Mouse (Mus musculus) kidney, postnatal 25 days (tissue): ENCODE measurements at regions not wholly inside any gene's neighbourhood (a gene's known extent, or its start where the extent isn't known, plus 50 kb on each side); places are given as distances from the start of the nearest gene placed in this dataset.

Experiments
- DNase-seq, 2 experiments: peaks; one replicate each; pipeline ENCODE4 v3.0.0; 2021; ENCODE audit warnings: mixed read lengths in 2 of 2

DNA sequence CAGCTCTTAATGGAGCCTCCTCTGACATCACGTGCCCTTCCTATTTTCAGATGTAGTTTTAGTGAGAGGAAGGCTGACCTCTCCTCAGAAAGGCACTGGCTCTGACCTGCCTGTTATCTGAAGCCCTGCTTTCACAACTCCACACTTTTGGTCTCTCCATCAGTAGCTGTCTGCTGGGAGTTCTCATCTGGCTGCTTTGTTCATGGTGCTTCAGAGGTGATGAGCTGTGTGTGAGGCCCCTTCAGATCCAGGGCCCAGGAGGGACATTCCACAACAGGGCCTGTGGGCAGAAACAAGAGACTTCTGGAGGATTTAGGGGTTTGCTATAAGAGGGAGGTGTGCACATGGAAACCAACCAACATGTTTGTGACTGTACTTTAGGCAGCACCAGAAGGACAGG is 50.8 kb upstream of the Fhl2 start:
- no peak for DNase-seq

DNA sequence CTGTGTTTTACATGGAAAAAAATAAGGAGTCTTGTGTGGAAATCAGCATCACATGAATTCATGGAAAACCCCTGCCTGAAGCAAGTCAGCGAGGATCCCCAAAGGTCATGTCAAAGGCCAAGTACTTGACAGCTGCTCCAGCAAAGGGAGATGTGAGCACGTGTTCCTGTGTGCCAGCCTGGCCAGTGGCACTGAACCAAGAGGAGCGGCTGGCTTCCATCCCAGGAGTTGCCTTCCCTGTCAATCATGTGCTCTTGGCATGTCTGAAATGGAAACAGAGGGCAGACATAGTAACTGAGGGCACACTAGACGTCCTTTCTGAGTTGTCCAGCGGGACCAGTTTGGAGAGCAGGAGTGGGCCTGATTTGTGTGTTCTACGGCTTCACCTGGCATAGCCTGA is 53.5 kb upstream of the Fhl2 start:
- peak; percentile 85 to 92 for DNase-seq

DNA sequence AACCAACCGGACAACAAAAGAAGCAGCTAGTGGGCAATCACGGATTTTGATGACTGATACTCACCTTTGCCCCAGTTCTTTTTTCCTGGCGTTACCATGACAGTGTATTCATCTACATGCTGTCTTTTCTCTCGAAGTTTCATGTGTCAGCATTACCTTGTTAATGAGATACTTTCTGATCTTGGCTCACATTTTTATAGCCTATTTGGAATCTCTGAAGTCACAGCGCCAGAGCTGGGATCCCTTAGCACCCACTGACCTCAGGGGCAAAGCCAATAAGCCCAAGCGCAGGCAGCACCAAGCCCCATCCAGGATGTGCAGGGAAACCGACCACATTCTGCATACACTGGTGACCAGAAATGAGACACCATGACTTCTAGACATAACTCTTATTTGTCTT is 54.6 kb upstream of the Fhl2 start:
- DNase-seq, result peak; percentile 43 to 67

DNA sequence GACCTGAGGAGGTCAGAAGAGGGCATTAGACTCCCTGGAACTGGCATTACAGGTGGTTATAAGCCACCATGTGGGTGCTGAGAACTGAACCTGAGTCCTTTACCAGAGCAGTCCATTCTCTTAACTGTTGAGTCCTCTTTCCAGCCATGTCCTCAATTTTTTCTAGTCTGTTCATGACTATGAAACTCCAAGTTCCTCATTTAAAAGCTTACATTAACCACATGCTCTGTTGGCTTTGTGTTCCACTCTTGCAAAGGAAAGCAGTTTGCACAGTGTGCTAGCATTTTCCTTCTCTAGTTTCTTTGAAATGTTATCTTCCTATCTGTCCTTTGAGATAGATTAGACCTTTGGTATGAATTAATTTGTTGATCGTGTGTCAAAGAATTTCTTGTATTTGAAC is 57.3 kb upstream of the Fhl2 start:
- no peak for DNase-seq

DNA sequence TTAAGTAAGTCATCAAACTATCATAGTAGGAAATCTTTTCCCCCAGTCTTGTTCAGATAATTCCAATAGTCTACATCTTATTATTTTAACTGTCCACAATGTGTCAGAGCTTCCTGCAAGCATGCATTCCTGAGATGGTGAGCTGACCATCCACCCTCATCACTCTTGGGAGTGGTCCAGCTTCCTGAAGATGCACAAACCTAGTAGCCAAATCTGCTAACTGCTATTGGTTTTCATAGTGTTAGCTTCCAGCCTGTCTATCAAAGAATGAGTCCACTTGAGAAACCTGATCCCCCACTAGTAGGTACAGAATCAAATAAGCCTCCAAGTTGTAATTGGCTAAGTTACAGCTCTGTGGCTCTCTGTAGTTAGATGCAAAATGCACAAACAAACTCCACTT is 59.3 kb upstream of the Fhl2 start:
- no peak for DNase-seq

DNA sequence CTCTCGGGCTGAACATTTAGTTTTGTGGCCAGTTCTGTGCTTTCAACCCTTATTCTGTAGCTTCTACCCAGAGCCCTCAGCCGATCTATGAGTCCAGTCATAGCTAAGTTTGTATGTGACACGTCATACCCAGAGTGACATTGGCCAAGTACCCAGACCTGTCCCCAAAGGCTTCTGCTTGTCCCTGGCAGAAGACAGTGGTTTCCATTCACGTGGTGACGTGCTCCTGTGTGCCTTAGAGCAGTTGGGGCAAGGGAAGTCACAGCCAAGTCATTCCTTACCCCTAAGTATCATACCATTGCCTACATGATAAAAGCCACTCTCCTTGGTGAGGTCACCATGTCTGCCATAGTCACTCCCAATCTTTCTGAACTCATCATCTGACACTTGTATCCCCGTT is 61.1 kb upstream of the Fhl2 start:
- DNase-seq, result no peak

DNA sequence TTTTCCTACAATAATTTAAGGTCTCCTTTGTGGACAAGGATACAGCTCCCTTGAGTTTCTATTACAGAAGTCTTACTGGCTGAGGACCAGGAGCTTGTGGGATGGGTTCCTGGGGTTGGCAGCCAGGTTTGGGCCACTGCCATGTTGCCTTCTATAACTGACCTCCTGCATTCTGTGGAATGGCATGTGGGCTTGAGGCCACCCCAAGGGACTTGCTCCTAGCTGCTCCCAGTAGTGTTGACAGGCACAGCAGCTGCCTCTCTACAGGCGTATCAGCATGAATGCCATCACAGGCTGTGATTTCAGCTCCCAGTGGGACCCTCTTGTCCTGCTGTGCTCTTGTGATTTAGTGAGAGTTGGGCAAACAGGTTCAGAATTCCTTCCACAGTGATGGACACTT is 63.1 kb upstream of the Fhl2 start:
- peak; percentile 23 to 67 for DNase-seq

DNA sequence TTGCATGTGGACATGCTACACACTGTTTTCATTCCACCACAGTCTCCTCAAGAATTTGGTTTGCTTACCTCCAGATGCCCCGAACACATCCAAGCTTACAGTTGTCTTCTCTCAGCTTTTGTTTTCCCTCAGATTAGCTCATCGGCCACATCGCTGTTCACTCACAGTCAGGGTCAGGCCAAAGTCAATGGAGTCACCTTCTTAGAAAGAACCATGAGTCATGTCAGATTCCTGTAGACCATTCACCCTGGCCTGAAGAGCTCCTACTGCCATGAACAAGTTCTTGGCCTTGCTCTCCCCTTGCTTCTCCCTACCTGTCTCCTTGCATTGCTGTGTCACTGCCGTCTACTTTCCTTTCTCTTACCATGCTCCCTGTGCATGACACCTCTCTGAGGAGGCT is 63.7 kb upstream of the Fhl2 start:
- DNase-seq, result no peak

DNA sequence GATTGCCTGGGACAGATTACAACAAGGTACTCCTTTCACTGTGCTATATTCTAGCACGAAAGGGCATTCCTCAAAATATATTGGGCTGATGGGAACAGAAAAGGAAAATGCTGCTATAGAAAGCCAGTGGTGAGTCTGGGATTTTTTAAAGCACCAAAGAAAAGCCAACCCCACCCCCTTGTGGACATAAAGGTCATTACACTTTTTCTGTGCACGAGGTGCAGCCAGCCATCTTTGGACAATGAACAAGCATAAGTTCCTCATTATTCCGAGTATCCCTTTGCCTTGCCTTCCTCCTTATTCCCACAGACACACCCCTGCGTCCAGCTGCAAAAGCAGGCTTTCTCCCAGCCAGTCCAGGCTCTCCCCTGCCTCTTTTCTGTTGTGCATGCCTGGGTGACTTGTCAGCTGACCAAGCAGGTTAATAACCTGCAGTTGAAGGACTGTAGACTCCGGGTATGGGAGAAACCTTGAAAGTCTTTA is 67.7 kb upstream of the Fhl2 start:
- peak; percentile 56 to 79 for DNase-seq

DNA sequence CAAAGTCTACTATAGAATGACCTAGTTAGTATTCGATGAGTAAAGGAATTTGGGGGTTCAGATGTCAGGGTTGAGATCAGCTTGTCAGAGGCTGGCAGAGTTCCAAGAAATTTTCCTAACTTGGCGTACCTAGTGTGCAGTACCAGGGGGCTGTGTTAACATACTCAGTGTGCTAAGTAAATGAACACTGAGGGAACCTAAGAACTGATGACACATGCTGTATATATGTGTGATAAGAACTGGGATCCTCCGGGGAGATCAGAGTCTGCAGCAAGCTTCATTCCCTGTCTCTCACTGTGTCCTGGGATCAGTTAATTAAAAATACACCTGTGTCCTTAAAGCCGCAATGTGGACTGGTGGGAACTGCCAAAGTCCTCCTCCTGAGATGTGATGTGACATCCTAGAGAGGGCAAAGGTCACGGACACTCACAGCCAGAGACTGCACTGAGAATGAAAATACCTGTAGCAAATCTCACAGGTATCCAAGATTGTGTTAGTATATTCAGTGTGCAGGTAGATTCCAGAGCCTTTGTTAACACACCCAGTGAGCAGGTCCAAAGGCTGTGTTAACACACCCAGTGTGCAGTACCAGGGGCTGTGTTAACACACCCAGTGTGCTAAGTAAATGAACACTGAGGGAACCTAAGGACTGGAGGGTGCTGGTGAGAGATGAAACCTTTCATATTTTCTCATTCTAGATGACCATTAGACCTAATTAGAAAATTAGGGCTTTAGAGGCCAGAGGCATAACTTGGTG is 69.1 kb upstream of the Fhl2 start:
- DNase-seq, result peak in 1 of 2 experiments; percentile 36

DNA sequence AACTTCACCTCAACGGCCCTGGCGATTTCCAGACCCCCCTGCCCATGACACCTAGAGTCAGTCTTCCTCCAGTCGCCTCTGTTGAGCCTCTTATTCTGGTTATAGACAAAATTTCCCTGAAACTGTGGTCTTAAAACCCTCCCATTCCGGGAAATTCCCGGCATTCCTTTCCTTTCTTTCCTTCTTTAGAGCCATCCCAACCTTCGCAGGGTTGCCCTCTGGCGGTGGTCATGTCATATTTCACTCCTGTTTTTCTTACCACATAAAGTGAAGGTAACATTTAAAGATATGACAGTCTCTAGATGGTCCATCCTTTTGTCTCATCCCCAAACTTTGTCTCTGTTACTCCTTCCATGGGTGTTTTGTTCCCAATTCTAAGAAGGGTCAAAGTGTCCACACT is 72.9 kb upstream of the Fhl2 start:
- DNase-seq, result peak; percentile 37 to 57

DNA sequence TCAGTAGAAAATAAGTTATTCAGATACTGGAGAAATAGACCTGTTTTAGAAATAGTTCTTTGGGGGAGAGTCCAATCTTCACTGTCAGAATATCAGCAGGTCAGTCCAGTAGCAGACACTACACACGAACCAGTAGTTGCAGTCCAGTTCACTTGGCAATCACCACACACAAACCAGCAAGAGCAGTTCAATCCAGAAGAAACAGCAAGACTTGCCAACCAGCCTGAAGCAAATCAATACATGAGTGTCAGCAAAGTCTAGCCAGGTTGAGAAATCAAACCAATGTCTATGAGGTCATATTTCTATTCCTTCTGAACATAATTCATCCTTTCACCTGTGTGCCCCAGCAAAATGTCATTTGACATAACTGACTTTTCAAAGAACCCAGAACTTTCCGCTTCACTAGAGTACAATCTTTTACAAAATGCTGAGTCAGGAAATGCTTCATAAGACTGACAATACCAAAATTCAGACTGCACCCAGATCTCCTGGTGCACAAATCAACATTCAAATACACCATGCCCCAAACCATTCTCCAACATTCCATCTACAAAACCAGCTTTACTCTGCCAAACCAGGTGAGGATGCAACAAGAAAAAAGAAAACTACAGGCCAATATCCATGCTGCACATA is 76.6 kb upstream of the Fhl2 start:
- no peak for DNase-seq

DNA sequence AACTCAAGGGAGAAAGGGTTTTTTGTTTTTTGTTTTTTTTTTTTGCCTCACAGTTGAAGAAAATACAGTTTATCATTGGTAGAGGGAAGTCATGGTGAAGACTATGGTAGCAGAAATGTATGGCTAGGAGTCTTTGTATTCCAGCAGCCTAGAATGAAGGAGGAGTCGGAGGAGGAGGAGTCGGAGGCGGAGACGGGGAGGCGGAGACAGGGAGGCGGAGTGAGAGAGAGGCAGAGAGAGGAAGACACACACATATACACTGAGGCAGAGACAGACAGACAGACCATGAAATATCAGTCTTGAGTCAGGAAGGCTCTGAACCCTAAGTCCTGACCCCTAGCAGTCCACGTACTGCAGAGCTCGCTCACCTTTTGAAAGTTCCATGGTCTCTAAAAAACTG is 95.0 kb upstream of the Fhl2 start:
- DNase-seq, result no peak

DNA sequence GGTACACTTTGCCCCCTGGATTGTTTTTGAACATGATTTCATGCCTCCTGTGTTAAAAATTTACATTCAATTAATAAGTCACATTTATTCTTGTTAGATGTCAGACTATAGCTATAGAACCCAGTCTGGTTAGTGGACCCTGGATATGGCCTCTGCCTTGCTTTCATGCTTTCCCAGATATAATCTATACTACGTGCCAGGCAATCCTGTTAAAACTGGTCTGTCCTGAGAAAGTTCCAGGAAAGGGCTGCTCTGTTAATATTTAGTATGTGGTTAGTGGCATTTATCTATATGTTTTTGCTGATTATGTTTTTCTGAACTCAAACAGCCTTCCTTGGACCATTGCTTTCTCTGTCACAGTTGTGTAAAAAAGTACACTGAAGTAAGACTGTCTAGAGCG is 95.8 kb upstream of the Fhl2 start:
- DNase-seq, result no peak

DNA sequence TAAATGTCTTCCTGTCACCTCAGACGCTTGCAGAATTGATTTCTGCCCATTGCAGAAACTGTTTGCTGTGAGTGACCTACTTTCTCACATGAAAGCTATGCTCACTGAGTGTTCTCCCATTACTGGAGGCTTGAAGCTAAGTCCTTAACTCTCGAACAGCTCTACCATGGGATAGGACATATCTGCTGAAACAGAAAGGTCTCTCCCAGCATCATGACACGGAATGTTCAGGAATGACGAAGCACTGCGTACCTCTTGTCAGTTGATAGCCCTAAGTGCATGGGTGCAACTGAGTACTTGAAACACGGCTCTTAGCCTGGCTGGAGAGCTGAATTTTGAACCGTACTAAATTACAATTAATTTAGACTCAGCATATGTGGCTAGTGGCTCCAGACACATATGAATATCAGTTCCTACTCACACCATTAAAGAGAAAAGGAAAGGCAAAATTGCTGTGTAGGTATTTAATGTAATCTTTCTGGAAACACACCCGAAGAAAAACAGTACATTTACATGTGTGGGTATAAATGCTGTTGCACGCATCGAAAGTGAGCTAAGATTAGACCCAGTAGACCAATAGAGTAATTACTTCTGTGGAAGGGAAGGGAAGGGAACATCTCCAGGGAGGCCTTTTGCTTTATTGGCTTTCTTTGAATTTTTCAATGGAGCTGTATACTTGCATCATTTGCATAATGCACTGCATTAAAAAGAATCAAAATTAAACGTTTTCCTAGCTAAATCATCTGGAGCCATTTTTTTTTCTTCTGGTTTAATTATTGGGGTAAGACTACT is 97.6 kb upstream of the Fhl2 start:
- DNase-seq, result no peak

DNA sequence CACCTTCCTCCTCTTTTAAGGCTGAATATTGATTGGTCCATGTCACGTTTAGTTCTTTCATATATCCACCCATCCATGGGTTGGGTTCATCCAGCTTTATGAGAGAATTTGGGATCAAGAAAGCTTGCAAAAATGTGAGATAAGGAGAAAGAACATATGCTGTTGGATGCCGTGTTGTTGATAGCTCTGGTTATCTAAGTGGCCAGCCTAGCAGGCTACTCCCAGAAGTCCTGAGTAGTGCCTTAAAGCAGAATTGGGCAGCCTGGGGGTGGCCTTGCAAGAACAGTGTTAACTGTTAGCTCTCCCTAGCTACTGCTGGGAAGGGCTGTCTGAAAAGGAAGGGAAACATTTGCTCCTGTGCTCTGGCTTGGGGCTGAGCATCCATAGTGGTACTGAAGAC is 100.8 kb upstream of the Fhl2 start:
- DNase-seq, result no peak

DNA sequence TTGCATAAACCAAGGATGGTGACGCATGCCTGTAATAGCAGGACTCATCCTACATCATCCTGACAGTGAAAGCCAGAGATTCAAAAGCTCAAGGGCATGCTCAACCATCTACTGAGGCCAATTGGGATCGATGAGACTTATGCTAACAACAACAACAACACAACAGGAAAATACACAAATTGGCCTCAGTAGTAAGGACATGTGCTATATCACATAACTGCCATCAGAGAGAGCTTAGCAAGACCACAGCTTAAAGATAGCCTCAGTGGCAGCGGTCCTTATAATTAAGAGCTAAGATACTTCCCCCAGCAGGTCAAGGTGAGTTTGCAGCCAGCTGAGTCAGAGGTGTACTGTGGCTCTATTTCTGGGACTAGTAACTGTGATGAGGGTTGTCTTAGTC is 102.0 kb upstream of the Fhl2 start:
- DNase-seq, result no peak

DNA sequence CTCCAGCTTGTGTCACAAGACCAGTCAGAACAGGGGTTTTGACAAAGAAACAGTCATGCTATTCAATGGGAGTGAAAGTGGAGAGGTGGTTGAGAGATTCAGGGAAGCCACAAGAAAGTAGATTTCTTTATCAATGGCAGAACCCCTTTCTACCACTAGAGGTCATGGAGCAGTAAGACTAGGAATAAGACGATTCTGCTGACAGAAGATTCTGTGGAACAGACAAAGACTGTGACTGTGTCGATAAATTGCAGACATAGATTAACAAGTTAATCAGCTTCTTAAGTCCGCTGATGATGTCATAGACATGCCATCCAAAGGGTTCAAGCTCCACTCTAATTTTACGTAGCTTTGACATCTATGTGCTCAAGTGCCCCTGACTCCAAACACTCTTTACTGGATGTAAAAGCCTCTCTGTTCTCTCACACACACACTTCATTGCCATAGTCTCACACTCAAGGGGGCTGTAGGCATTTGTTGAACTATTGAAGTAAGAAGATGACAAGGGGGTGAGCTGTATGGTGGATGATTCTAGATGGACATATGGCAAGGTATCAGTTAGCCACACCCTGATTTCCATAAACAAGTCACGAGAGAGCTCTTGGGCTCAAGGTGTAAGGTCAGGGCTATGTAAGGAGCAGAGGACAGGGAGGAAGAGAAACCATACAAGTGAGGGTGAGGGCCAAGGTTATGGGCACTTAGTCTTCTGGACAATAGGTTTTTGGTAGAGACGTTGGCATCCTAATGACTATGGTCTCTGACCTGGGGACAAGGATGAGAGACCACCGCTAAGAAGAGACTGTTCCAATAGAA is 102.9 kb upstream of the Fhl2 start:
- DNase-seq, result no peak

DNA sequence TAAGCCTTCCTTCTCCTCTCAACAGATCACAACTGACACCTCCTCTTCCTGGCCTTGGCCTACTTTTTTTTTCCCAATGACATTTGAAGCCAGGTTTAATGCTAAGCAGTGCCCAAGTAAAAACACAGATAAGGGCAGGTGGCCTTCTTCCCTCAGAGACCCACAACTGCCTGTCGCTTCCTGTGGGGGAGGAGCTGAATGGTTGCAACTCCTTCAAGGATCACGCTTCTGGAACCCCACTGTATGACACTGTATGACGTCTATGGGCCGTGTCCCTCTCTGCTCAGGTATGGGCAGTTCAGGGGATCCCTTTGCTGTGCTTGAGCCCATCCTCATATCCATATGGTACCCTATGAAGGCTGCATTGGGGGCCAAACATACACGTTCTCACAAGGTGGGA is 103.9 kb upstream of the Fhl2 start:
- no peak for DNase-seq

DNA sequence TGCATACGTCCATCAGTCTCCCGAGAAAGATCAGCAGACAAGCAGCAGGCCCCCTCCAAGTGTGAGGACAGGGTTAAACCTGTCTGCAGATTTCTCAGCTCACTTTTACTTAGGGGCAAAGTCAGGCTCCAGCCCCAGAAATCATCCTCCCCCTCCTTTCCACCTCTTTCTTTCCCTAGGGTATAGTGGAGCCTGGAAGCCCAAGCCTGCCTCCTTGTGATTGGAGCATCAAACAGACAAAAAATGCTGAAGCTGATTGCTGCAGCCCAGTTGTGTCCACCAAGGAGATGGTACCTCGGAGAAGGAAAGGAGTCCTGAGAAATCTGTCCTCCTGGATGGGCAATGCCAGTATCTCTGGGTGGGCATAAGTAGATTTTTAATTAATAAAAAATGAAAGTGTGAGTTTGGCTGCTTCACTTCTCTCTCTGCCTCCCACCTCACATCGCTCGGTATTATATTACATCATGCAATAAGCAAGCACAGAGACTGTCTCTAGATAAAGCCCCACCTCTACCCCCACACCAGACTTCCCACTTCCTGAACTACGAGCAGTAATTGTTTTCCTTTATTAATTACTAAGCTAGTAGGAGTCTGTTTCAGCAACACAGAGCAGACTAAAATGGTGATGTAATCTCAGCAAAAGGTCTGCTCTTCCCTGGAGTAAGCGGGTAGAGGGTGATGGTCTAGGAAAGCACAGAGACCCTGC is 105.2 kb upstream of the Fhl2 start:
- DNase-seq, result no peak

DNA sequence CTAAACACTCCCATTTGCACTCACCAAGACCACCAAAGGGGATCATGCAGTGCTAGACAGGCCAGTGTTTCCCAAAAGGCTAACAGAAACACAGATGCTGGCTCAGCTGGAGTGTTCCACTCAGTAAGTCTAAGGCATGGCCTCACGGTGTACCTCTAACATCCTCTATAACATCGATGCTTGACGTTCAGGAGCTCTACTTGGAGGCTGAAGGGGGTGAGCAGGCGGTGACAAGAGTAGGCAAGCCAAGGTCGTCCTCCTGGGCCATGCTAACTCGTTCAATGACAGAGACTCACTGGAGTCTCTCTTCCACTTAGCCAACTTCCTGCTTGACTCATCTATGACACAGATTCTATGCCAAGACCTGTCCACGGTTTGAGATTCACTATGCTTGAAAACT is 105.9 kb upstream of the Fhl2 start:
- DNase-seq, result no peak
